Mouse (Mus musculus): Measurements from ENCODE around the gene Ptpn1. TPM values are rescaled to one million over a fixed set of nuclear protein-coding genes. Genes with fewer than 3 reads are reported as not detected.

Ptpn1 gene
- total RNA-seq, 2 experiments from 2014 or later: 50.7 to 55.3 TPM

DNA sequence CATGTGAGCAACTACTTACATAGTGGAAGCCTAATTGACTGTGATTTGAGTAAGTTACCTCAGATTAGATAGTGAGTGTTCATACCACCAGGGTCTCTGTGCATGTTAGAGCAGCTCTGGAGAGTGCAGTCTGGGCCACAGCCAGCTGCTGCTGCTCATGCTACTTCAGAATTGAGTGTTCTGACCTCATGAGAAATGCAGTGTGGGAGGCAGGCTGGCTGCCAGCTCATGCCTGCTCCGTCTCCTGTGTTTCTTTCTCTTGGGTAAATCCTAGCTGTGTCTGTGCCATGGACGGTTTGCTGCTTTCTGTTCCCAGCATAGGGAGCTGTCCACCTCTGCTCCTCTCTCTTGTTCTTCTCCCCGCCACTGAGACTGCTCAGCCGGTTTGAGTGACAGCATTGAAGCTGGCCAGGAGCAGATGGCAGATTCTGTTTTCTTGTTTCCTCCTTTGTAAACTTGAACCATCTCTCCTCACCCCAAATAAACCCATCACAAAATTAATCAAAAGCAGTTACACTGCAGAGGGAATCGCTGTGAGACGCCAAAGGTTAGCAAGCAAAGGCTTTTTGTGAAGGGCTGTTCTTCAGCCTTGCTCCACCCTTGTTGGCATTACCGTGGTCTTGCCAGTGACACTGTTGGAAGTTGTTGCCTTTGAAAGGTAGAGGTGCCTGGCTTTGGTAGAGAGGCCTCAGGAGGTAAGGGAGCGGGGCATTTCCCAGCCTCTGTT lies 10.5 kb downstream of the Ptpn1 start:
- intact Hi-C loops (cut with DNase I): no loop called here
- DNase-seq (ENCODE audit: low spot score in 2 of 2): peak; percentile 69 to 77

GRCm38 (mm10) chr2:167942926-167943633 lies 11.2 kb downstream of the Ptpn1 start:
- intact Hi-C loops (cut with DNase I): no loop called here
- DNase-seq (ENCODE audit: low spot score in 2 of 2): peak; percentile 37 to 38

DNA sequence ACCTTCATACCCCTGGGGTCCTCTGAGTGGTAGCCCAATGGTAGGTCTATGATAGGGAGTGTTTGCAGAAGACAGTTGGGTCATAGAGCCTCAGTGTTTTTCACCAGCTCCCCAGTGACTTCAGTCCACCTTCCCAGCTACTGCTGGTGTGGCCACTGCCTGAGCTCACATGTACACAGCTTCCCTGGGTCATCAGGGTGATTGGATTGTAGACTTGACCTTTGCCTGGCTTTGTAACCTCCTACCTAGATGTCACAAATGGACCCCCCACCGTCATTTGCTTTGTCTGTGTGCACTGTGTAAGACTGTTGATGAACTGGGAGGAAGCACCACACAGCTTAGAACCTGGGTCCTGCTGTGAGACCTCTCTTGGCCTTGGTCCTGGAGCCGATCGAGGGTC lies 12.3 kb downstream of the Ptpn1 start:
- no peak for DNase-seq (ENCODE audit: low spot score in 2 of 2)
- intact Hi-C loops (cut with DNase I): no loop called here

DNA sequence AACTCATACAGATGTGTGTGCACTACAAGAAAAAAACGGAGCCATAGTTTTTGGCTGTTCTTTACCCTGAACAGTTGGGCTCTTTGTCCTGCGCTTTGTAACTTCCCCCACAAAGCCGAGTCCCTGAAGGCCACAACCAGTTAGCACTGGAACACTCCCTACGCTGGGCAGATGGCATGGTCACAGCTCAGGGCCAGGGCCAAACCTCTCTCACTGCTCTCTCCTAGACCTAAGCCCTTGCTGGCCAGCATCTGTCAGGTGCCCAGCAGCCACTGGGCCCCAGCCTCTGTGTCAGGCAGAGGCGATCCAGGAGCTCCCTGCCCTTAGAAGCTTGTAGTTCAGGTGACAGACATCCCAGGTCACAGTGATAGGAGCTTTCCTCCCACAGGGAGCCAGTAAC lies 13.6 kb downstream of the Ptpn1 start:
- intact Hi-C loops (cut with DNase I): no loop called here
- no peak for DNase-seq (ENCODE audit: low spot score in 2 of 2)

DNA sequence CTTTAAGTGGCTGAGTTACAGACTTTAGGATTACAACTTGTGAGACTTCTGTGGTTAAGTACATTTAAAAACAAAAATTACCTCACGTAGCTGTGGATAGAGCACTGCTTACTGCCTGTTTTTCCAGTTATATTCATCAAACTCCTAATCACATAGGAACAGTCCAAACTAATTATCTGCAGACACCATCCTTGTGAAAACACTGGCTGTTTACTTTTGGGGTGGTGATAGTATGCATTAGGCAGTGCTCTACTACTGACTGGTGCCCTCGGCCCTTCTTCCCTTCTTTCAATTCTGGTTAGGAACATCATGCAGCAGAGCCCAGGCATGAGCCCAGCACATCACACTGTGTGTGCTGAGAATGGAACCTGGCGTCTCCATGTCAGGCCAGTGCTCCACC lies 15.4 kb downstream of the Ptpn1 start:
- no peak for DNase-seq (ENCODE audit: low spot score in 2 of 2)
- intact Hi-C loops (cut with DNase I): no loop called here

- intact Hi-C loops (cut with DNase I): no loop called here
- no peak for DNase-seq (ENCODE audit: low spot score in 2 of 2)
Measured at GRCm38 (mm10) chr2:167948047-167948446, 16.2 kb downstream of the Ptpn1 start.

DNA sequence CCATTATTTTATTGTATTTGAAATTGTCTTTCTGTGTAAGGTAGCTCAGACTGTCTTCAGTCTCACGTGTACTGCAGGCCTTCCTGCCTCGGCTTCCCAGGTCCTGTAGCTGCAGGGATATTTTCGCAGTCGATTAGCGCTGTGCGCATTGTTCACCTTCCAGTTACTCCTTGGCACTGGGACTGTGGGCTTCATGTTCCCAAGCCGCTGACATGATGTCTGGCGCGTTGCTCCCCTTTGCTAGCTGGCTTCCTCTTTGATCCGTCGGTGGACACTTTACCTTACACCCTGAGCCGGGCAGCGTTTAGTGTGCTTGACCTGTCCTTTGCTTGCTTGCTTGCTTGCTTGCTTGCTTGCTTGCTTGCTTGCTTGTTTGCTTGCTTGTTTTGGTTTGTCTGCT lies 16.7 kb downstream of the Ptpn1 start:
- intact Hi-C loops (cut with DNase I): no loop called here
- DNase-seq (ENCODE audit: low spot score in 2 of 2): no peak

- DNase-seq (ENCODE audit: low spot score in 2 of 2): no peak
- intact Hi-C loops (cut with DNase I): no loop called here
Measured at GRCm38 (mm10) chr2:167949250-167949649, 17.4 kb downstream of the Ptpn1 start.

DNA sequence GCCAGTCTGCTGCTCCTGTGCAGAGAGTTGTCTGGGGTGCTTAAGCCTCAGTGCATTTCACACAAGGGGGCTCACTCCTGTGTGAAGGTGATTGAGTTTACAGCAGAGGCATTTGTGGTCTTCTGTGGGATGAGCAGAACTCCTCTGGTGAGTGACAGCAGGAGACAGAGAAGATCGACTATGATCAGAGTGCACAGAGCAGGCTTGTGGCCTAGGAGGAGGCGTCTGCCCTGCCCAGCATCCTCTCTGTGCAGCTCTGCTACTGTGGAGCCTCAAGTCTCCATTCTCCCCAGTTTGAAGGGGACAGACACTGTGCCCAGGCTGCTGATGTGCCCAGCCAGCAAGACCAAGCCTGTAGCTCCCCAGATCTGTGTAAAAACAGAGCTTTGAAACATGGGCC lies 18.0 kb downstream of the Ptpn1 start:
- intact Hi-C loops (cut with DNase I): no loop called here
- no peak for DNase-seq (ENCODE audit: low spot score in 2 of 2)

- intact Hi-C loops (cut with DNase I): no loop called here
- DNase-seq (ENCODE audit: low spot score in 2 of 2): no peak
Measured at GRCm38 (mm10) chr2:167950681-167951080, 18.8 kb downstream of the Ptpn1 start.

DNA sequence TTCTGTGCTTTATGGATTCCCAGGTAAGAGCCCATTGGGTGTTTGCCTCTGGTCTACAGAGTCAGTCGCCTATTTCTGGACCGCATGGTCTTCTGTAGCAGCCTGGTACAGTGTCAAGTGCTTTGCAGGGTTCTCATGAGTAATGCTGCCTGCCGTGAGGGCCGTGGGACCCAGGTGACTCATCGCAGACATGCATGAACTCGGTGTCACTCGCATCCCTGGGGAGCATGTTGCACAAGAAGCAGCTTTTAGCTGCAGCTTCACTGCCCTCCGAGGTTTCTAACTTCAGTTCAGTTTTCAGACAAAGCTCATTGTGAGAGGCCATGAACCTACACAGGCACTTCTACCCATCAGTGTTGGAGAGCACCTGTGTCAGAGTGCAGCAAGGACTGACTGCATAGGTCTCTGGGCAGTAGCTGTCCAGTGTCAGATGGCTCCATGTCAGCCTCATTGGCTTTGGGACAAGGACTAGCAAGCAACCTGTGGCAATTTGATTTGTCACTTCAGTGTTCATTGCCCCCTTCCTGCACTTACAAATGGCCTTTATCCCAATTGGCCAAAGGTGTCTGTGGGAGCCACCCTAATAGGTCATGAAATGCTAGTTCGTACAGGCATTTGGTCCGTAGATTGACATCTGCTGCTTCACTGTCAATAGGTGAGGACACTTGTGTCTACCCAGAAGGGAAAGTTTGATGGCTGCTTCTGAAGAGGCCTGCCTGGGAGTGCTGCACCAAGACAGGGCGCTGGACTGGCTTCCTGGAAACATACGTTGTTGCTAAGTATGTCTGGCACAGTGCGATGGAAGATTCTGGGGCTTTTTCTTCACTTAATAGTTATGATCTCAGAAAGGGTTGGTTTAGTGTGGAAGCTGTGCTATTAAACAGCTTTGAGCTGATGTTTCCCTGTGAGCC lies 19.7 kb downstream of the Ptpn1 start:
- intact Hi-C loops (cut with DNase I): no loop called here
- no peak for DNase-seq (ENCODE audit: low spot score in 2 of 2)

DNA sequence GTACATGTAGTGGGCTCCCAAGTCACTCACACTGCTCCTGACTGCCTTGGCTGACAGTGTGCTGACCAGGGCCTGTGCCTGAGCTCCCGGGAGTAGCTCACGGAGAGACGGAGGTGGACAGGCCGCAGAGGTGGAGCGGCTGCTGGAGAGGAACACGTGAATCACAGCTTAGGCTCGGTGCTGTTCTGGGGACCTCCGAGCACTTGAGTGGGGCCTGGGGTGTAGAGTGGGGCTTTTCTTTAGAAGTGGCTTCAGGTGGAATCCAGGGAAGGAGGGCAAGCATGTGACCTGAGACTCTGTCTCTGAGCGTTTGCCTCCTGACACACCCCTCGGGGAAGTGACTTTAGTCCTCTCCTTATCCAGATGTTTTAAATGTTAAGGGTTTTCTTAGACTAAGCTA lies 22.0 kb downstream of the Ptpn1 start:
- no peak for DNase-seq (ENCODE audit: low spot score in 2 of 2)
- intact Hi-C loops (cut with DNase I): no loop called here

DNA sequence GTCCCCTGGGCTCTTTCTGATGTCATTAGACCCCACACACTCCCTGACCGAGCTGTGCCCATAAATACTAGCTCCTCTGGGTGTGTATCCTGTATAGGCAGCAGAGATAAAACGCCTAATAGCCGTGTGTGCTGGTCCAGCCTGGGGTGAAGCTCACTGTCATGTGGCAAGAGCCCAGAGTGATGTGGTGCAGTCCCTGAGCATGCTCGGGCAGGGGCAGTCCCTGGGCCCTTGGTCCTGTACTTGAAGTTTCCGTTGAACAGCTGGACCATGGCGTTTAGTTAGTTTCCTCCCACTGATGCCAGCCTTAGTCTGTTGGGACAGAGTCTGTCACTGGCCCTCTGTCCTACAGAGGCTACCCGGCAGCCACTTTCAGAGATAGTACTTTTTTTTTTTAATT lies 23.1 kb downstream of the Ptpn1 start:
- intact Hi-C loops (cut with DNase I): no loop called here
- DNase-seq (ENCODE audit: low spot score in 2 of 2): no peak

DNA sequence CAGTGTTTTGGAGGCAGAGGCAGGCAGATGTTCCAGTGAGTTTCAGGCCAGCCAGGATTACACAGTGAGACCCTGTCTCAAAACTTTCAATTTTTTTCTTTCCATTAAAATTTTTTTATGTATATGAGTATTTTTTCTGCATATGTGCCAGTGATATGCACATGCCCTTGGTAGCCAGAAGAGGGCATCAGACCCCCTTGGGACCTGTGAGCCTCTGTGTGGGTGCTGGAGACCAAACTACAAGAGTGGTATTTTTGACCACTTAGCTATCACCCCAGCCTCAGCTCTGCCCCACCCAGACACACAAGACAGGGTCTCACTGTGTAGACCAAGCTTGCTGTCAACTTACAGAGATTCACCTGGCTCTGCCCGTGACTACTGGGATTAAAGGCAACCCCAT lies 25.7 kb downstream of the Ptpn1 start:
- DNase-seq (ENCODE audit: low spot score in 2 of 2): no peak
- intact Hi-C loops (cut with DNase I): no loop called here

GRCm38 (mm10) chr2:167958082-167958788 lies 26.4 kb downstream of the Ptpn1 start:
- no peak for DNase-seq (ENCODE audit: low spot score in 2 of 2)

DNA sequence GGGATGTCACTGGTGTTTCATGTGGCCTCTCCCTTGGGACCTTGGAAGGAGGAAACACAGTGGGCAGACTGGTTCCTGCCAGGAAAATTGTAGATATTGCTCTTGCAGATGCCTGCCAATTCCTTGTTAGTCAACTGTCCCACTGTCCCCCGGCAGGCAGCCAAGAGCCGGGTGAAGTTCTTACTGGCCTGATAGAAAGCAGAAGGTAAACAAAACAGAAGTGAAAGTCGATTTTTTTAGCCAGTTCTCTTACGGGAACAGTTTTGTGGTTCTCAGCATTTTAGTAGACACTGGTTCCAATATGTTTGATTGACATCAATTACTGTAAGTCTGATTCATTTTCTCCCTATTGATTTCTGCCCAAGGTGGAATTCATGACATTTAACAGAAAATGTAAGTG lies 27.0 kb downstream of the Ptpn1 start:
- intact Hi-C loops (cut with DNase I): no loop called here
- DNase-seq (ENCODE audit: low spot score in 2 of 2): no peak

More at GRCm38 (mm10) chr2:167958082-167958788, 26.4 kb downstream of the Ptpn1 start:
- intact Hi-C loops (cut with DNase I): no loop called here

DNA sequence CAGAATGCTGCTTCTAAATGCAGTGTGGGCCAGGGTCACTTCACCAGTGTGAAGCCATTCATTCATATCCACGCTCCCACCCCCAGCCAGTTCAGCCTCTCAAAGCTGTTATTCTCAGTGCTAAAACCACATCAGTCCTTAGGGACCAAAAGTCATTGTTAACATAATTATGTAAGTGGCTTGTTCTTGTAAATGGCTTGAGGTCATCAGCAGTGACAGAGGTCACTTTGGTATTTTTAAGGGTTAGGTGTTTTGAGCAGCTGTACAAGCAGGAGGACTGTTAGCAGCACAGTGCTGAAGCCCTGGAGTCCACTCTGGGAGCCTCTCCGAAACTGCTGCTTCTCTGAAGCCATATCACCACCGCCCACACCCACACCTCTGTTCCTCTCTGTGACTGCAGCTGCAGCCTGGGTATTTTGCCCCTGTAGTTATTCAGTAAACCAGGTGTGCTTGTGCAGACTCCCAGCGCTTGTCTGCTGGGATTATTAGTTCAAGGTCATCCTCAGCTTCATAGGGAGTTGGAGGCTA lies 27.6 kb downstream of the Ptpn1 start:
- intact Hi-C loops (cut with DNase I): no loop called here
- no peak for DNase-seq (ENCODE audit: low spot score in 2 of 2)

DNA sequence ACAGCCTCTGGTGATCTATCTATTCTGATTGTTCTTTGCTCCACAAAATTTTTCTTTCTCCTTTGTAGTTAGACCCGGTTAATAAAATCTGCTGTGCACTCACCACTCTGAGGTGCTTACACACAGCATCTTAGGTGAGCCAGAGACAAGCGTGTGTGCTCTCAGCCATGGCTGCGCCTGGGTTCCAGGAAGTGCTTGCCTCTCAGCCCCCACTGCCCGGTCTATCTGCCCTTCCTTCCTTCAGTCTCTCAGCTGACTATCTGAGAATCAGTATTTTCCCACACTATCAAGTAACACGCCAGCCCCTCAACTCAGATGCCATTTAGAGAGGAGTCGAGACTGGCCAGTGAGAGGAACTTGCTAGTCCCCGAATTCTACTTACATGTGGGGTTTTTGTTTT lies 28.1 kb downstream of the Ptpn1 start:
- intact Hi-C loops (cut with DNase I): no loop called here

GRCm38 (mm10) chr2:167960584-167960983 lies 28.7 kb downstream of the Ptpn1 start:
- intact Hi-C loops (cut with DNase I): no loop called here
- DNase-seq (ENCODE audit: low spot score in 2 of 2): no peak

More for the DNA sequence above, 28.1 kb downstream of the Ptpn1 start:
- DNase-seq (ENCODE audit: low spot score in 2 of 2): no peak

DNA sequence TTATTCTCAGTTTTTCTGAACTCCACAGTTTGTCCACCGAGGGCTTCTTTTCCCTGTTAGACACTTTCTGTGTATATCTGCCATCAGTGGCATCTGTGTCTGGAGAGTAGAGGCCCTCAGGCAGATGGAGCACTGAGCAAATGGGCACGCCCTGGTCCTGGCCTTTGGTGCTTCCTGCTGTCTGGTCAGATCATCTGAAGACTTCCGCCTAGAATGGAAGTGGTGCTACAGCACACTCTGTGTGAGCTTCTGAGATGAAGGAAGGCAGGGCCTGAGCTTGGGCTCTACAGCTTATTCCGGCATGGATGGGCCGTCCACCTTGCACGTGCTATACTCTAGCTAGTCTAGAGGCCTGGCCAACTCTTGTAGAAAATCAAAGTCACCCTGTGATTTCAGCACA lies 30.5 kb downstream of the Ptpn1 start:
- intact Hi-C loops (cut with DNase I): no loop called here
- DNase-seq (ENCODE audit: low spot score in 2 of 2): no peak

Data from left cerebral cortex, postnatal 36 days (tissue).